Mouse (Mus musculus) kidney, postnatal 14 days (tissue): ENCODE measurements around the gene Gng8.

Experiments
- DNase-seq: peaks from one replicate; pipeline ENCODE4 v3.0.0; 2022; ENCODE audit warnings: mixed read lengths

The Gng8 gene

GRCm38 (mm10) chr7:16891641-16892351, at the start of gene Gng8:
Gene Gng8, plus strand, starts transcription at chr7:16891786.
- peak; percentile 89 for DNase-seq

GRCm38 (mm10) chr7:16842645-16843063, 48.9 kb upstream of the Gng8 start, which contains the start of gene Prkd2:
Gene Prkd2, plus strand, starts transcription at chr7:16842902.
- DNase-seq: peak; percentile 96

- DNase-seq: peak; percentile 43
Observed at GRCm38 (mm10) chr7:16843441-16844171, 48.0 kb upstream of the Gng8 start.

GRCm38 (mm10) chr7:16844696-16845071, 46.9 kb upstream of the Gng8 start:
- DNase-seq: peak; percentile 24

- peak; percentile 71 for DNase-seq
Observed at GRCm38 (mm10) chr7:16845072-16845819, 46.3 kb upstream of the Gng8 start.

GRCm38 (mm10) chr7:16845820-16846167, 45.8 kb upstream of the Gng8 start:
- no peak for DNase-seq

- no peak for DNase-seq
Observed at GRCm38 (mm10) chr7:16846775-16847174, 44.8 kb upstream of the Gng8 start.

GRCm38 (mm10) chr7:16847507-16847906, 44.1 kb upstream of the Gng8 start:
- DNase-seq: no peak

- peak; percentile 57 for DNase-seq
Observed at GRCm38 (mm10) chr7:16848579-16848978, 43.0 kb upstream of the Gng8 start.

GRCm38 (mm10) chr7:16851636-16852035, 40.0 kb upstream of the Gng8 start:
- no peak for DNase-seq

GRCm38 (mm10) chr7:16853302-16853831, 38.2 kb upstream of the Gng8 start:
- peak; percentile 29 for DNase-seq

GRCm38 (mm10) chr7:16858336-16858735, 33.2 kb upstream of the Gng8 start:
- DNase-seq: peak; percentile 39

- peak; percentile 48 for DNase-seq
Observed at GRCm38 (mm10) chr7:16859902-16860651, 31.5 kb upstream of the Gng8 start.

- no peak for DNase-seq
Observed at GRCm38 (mm10) chr7:16867488-16867887, 24.1 kb upstream of the Gng8 start.

- peak; percentile 60 for DNase-seq
Observed at GRCm38 (mm10) chr7:16869497-16869896, 22.1 kb upstream of the Gng8 start.

GRCm38 (mm10) chr7:16871600-16871999, 20.0 kb upstream of the Gng8 start:
- no peak for DNase-seq

- DNase-seq: no peak
Observed at GRCm38 (mm10) chr7:16872478-16872877, 19.1 kb upstream of the Gng8 start.

- DNase-seq: no peak
Observed at GRCm38 (mm10) chr7:16873392-16873791, 18.2 kb upstream of the Gng8 start.

- peak; percentile 80 for DNase-seq
Observed at GRCm38 (mm10) chr7:16874190-16874589, 17.4 kb upstream of the Gng8 start.

GRCm38 (mm10) chr7:16874756-16875309, 16.8 kb upstream of the Gng8 start:
- DNase-seq: peak; percentile 100

- no peak for DNase-seq
Observed at GRCm38 (mm10) chr7:16875310-16875325, 16.5 kb upstream of the Gng8 start, which contains the start of gene Dact3. Gene Dact3, plus strand, starts transcription at chr7:16875317.

- DNase-seq: no peak
Observed at GRCm38 (mm10) chr7:16875326-16875725, 16.3 kb upstream of the Gng8 start.

GRCm38 (mm10) chr7:16876006-16876405, 15.6 kb upstream of the Gng8 start:
- no peak for DNase-seq
